Mouse (Mus musculus) olfactory bulb, adult 2 months (tissue): ENCODE data around the gene Apc2.

ENCODE experiments used
- CTCF ChIP-seq: fragments of 200-500 bp; IDR thresholded peaks from 2 replicates; pipeline ENCODE4 v1.5.1; 2012; ENCODE audit warnings: low read depth, mild to moderate bottlenecking, low read length, moderate library complexity; ENCODE audit not compliant: insufficient read depth
- POLR2A ChIP-seq: fragments of 200-500 bp; IDR thresholded peaks from 2 replicates; pipeline ENCODE4 v1.6.1; 2012; ENCODE audit warnings: mild to moderate bottlenecking, low read depth, low read length, moderate library complexity; ENCODE audit not compliant: insufficient read depth

DNA sequence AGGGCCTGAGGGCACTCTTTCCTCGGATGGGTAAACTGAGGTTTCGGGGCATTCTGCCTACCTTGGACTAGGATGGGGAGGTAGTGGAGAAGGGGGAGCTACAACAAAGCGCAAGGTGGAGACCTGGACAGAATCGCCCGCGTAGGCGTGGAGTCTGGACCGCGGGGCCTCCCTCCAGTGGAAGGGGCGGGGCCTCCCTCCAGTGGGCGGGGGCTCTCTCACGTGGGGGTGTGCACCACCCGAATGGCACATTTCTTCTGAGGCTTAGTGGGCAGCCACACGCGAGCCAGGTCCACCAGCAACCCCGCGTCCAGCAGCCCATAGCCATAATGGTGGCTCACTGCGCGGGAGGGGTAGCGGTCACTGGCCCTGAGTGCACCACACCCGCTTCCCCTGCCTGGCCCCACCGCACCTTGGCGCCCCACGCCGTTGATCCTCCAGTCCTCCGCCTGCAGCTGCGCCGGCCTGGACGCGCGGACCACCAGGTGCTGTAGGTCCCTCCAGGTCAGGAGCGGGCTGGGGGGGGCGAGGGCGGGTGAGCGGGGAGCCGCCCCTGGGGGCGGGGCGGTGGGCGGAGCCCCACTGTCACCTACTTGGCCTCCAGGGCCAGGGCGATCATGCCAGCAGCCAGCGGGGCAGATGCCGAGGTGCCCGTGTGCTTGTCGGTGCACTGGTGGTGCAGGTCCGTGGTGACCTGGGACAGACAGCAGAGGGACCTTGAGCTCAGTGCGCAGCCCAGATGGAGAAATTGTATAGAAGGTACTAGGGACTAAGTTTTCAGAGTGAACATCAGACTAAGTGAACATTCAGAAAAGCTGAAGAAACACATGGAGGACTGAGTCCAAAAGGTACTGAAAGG lies 27.7 kb downstream of the Apc2 start:
- no peak for TF ChIP-seq POLR2A
- TF ChIP-seq CTCF = no peak
